Mouse (Mus musculus) spleen, adult 18-20 months (tissue): ENCODE measurements around the gene Atxn2.

Source experiments
- DNase-seq, 2 experiments: peaks; one replicate each; pipeline ENCODE4 v3.0.0; 2022; ENCODE audit warnings: mixed read lengths in 2 of 2

Gene Atxn2

GRCm38 (mm10) chr5:121766038-121766773 is 55.1 kb downstream of the Atxn2 start:
- no peak for DNase-seq

GRCm38 (mm10) chr5:121767564-121767963 is 56.4 kb downstream of the Atxn2 start:
- DNase-seq: no peak

GRCm38 (mm10) chr5:121769827-121770226 is 58.7 kb downstream of the Atxn2 start:
- no peak for DNase-seq

GRCm38 (mm10) chr5:121771611-121772010 is 60.5 kb downstream of the Atxn2 start:
- no peak for DNase-seq

GRCm38 (mm10) chr5:121778485-121779119 is 67.5 kb downstream of the Atxn2 start:
- no peak for DNase-seq

- no peak for DNase-seq
Measured at GRCm38 (mm10) chr5:121780180-121780579, 69.0 kb downstream of the Atxn2 start.

GRCm38 (mm10) chr5:121782467-121782866 is 71.3 kb downstream of the Atxn2 start:
- DNase-seq: no peak

- no peak for DNase-seq
Measured at GRCm38 (mm10) chr5:121783862-121784500, 72.8 kb downstream of the Atxn2 start.

- no peak for DNase-seq
Measured at GRCm38 (mm10) chr5:121791026-121791425, 79.9 kb downstream of the Atxn2 start.

- peak in 1 of 2 experiments; percentile 37 for DNase-seq
Measured at GRCm38 (mm10) chr5:121795800-121796199, 84.7 kb downstream of the Atxn2 start.

- no peak for DNase-seq
Measured at GRCm38 (mm10) chr5:121798447-121798846, 87.3 kb downstream of the Atxn2 start.

- DNase-seq: no peak
Measured at GRCm38 (mm10) chr5:121807186-121807585, 96.0 kb downstream of the Atxn2 start.

GRCm38 (mm10) chr5:121808202-121808601 is 97.1 kb downstream of the Atxn2 start:
- no peak for DNase-seq

- DNase-seq: no peak
Measured at GRCm38 (mm10) chr5:121809667-121810224, 98.6 kb downstream of the Atxn2 start.

- DNase-seq: no peak
Measured at GRCm38 (mm10) chr5:121810331-121811151, 99.4 kb downstream of the Atxn2 start.

- DNase-seq: no peak
Measured at GRCm38 (mm10) chr5:121811485-121811931, 100.4 kb downstream of the Atxn2 start.

- peak in 1 of 2 experiments; percentile 11 for DNase-seq
Measured at GRCm38 (mm10) chr5:121812526-121813243, 101.5 kb downstream of the Atxn2 start.

GRCm38 (mm10) chr5:121813744-121814143 is 102.6 kb downstream of the Atxn2 start:
- peak in 1 of 2 experiments; percentile 3 for DNase-seq

- DNase-seq: peak in 1 of 2 experiments; percentile 64
Measured at GRCm38 (mm10) chr5:121815067-121815466, 103.9 kb downstream of the Atxn2 start.

GRCm38 (mm10) chr5:121815867-121816380 is 104.8 kb downstream of the Atxn2 start:
- peak in 1 of 2 experiments; percentile 9 for DNase-seq

- DNase-seq: no peak
Measured at GRCm38 (mm10) chr5:121816611-121817010, 105.5 kb downstream of the Atxn2 start.
